Mouse (Mus musculus): Measurements from ENCODE around the gene Vamp5.

Vamp5 gene

GRCm38 (mm10) chr6:72380131-72380770 lies at the start of gene Vamp5:
TSS of gene Vamp5 (minus strand) at chr6:72380468.
- peak; percentile 57 for DNase-seq

GRCm38 (mm10) chr6:72429061-72429842 lies 49.0 kb upstream of the Vamp5 start:
- no peak for DNase-seq

DNA sequence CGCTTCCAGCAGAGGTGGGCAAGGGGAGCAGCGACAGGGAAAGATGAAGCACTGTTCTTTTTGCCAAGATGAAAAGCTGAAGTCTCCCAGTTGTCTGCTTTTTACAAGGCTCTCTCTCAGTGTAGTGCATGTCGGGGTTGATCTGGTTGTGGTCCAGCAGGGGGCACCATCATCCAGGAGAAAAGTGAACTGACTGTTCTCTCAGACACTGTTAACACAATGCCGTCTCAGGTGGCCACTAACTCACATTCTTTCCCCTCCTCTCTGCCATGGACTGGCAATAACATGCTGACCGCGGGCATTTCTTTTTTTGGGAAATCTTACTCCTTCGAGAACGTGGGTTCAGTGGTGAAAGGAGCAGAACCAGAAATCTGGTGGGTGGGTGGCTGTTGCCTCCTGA lies 47.8 kb upstream of the Vamp5 start:
- peak; percentile 42 for DNase-seq

DNA sequence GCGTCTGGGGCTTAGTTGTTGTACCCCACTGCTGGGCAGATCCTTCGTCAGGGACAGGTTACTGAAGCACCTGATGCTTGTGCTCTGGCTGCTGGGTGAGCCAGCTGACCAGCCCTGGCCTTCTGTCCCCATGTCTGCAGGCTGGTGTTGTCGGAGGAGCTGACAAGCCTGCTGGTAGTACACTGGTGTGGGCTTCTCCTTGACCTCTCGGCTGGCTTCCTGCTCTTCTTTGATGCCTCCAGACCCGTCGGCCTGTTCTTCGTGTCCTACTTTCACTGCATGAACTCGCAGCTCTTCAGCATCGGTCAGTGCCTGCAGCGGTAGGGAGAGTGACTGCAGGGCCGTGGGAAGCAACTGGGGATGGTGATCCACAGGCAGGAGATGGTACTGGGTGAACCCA lies 45.4 kb upstream of the Vamp5 start:
- no peak for DNase-seq

DNA sequence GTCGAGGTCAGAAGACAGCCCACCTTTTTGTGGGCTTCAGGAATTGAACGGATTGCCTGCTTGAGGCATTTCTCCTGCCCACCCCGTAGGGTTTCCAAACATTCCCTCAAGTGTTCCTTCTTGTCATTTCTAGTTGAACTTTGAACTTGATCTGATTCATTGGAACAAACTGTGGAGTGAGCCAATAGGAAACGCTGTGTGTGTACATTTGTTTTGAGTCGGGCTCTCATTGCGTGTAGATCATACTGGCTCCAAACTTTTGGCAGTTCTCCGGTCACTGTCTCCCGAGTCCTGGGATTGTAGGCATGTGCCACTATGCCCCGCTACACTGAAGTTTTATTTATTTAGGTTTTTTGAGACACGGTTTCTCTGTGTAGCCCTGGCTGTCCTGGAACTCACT lies 40.6 kb upstream of the Vamp5 start:
- no peak for DNase-seq

DNA sequence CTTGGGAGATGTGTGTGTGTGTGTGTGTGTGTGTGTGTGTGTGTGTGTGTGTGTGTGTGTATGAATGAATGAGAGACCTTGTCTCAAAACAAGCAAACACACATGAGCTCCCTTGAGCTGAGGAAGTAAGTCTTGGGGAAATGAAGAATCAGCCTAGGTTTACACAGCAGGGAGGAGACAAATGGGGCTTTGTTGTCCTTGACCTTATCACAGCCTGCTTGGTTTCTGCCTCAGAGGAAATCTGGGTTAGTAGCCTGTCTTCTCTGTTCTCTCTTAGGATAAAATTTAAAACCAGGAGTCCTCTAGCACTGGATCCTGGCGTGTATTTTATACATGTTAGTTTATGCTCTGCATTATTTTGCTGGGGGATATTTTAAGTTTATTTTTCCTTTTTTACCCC lies 39.5 kb upstream of the Vamp5 start:
- DNase-seq, result no peak

- DNase-seq, result no peak
These were observed 38.0 kb upstream of the Vamp5 start for GRCm38 (mm10) chr6:72418279-72418678.

DNA sequence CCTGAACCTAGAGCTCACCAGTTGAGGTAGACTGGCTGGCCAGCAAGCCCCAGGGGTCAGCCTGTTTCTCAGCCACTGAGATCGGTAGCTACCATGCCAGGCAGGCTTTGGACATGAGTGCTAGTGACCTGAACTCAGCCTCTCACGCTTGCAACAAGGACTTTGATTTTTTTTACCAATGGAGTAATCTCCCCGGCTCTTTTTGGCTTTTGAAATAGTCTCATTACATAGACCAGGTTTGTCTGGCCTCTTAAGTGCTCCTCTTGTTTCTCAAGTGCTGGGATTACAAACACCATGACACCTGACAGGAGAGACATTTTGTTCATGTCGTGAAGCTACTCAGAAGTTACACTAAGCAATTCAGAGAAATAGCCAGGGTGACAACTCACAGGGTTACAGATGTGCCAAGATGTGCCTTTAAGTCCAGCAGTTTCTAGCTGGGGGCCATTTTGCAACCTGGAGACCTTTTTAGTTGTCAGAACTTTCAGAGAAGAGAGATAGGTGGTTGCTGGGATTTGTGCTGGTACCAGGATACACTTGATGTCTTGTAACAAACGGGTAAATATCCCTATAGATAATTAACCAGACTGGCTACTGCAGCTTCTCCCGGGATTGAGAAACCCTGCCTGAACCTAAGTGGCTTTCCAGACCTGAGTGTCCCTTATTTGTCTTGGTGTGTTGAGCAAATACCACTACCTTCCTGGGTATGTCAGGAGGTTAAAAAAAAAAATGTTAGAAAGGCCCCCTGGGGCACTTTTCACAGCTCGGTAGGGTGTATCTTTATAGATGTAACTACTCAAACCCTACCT lies 35.9 kb upstream of the Vamp5 start:
- DNase-seq, result no peak

GRCm38 (mm10) chr6:72415181-72415580 lies 34.9 kb upstream of the Vamp5 start:
- DNase-seq, result no peak

- peak; percentile 93 for DNase-seq
These were observed 33.9 kb upstream of the Vamp5 start, which contains the start of gene Ggcx for GRCm38 (mm10) chr6:72414076-72414756. TSS of gene Ggcx (plus strand) at chr6:72414308.

GRCm38 (mm10) chr6:72410518-72410917 lies 30.2 kb upstream of the Vamp5 start:
- no peak for DNase-seq

DNA sequence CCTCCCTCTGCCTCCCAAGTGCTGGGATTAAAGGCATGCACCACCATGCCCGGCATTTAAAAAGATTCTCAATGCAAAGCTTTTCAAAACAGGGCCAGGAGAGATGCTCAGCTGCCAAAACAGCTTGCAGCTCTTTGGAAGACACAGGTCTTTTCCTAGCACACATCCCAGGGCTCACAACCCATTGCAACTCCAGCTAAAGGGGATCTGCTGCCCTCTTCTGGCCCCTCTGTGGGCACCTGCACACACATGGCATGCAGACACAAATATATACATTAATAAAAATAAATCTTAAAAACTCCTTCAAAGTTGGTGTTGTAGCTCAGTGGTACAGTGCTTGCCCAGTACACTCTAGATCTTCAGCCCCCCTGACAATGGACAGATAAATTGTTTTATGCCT lies 29.7 kb upstream of the Vamp5 start:
- DNase-seq, result no peak

- no peak for DNase-seq
These were observed 29.3 kb upstream of the Vamp5 start for GRCm38 (mm10) chr6:72409567-72409966.

GRCm38 (mm10) chr6:72407119-72407518 lies 26.9 kb upstream of the Vamp5 start:
- DNase-seq, result peak; percentile 83

DNA sequence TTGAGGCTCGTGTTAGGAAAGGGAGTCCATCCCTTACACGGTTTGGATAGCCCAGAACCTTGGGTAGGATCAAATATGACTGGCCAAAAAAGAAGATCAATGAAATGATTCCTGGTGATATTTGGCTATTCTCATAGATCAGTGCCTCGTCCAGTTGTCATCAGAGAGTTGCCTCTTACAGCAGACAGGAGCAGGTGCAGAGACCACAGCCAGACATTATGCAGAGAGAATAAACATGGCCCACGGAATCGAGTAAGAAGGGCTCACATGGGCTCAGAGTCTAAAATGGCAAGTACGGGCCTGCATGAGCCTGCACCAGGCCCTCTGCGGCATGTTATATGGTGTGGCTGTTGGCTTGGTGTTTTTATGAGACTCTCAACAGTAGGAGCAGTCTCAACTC lies 25.1 kb upstream of the Vamp5 start:
- DNase-seq, result no peak

GRCm38 (mm10) chr6:72401875-72402274 lies 21.6 kb upstream of the Vamp5 start:
- DNase-seq, result peak; percentile 59

DNA sequence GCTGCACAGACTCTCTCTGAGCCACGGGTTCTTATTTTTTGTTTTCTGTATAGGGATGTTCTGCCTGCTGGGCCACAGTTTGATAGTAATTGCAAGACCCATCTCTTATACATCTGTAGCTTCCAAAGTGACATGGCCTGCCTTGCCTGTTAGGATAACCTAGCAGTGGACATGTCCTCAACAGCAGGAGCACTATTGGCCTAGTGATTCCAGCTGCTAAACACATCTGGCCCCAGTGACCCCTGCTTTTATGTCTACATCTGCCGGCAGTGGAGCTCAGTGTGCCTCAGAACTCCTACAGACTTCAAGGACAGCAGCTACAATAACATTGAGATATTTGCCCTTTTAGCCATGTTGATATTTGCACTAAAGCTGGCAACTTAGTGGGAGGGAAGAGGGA lies 19.7 kb upstream of the Vamp5 start:
- DNase-seq, result no peak

GRCm38 (mm10) chr6:72396837-72397251 lies 16.6 kb upstream of the Vamp5 start:
- no peak for DNase-seq

GRCm38 (mm10) chr6:72392341-72392740 lies 12.1 kb upstream of the Vamp5 start:
- DNase-seq, result no peak

- no peak for DNase-seq
These were observed 10.7 kb upstream of the Vamp5 start for GRCm38 (mm10) chr6:72390795-72391521.

- peak; percentile 38 for DNase-seq
These were observed 9.9 kb upstream of the Vamp5 start, which contains the start of gene Vamp8 for GRCm38 (mm10) chr6:72389941-72390771. TSS of gene Vamp8 (minus strand) at chr6:72390703.
